Mouse (Mus musculus) testis, adult 2 months (tissue): ENCODE measurements around the gene Vdr. TPM values are rescaled to one million over a fixed set of nuclear protein-coding genes. Genes with fewer than 3 reads are reported as not detected.

Experiments used
- H3K27ac ChIP-seq: fragments of 200-500 bp; 2 replicates; pipeline ENCODE4 v1.5.1; 2012; ENCODE audit warnings: low read depth, low read length; ENCODE audit not compliant: control insufficient read depth, insufficient read depth
- H3K27me3 ChIP-seq: fragments of 200-500 bp; 2 replicates; pipeline ENCODE4 v1.6.1; 2012; ENCODE audit warnings: mild to moderate bottlenecking, low read length, moderate library complexity; ENCODE audit not compliant: control insufficient read depth, insufficient read depth
- H3K36me3 ChIP-seq: fragments of 200-500 bp; 2 replicates; pipeline ENCODE4 v1.6.1; 2012; ENCODE audit warnings: mild to moderate bottlenecking, low read length; ENCODE audit not compliant: control insufficient read depth, insufficient read depth
- H3K4me1 ChIP-seq: fragments of 200-500 bp; 2 replicates; pipeline ENCODE4 v1.6.1; 2012; ENCODE audit warnings: low read length; ENCODE audit not compliant: control insufficient read depth, insufficient read depth
- H3K4me3 ChIP-seq: fragments of 200-500 bp; 2 replicates; pipeline ENCODE4 v1.5.1; 2012; ENCODE audit warnings: low read depth, mild to moderate bottlenecking, low read length, moderate library complexity, mixed read lengths; ENCODE audit not compliant: control insufficient read depth
- CTCF ChIP-seq: fragments of 200-500 bp; IDR thresholded peaks from 2 replicates; pipeline ENCODE4 v1.5.1; 2012; ENCODE audit warnings: low read depth, mild to moderate bottlenecking, inconsistent platforms, low read length, moderate library complexity; ENCODE audit not compliant: control insufficient read depth, insufficient read depth, insufficient replicate concordance
- POLR2A ChIP-seq: fragments of 200-500 bp; IDR thresholded peaks from 2 replicates; pipeline ENCODE4 v1.6.1; 2012; ENCODE audit warnings: low read depth, mild to moderate bottlenecking, inconsistent platforms, low read length, moderate library complexity; ENCODE audit not compliant: control insufficient read depth
- polyA plus RNA-seq: library from polyadenylated mRNA; depleted of rRNA; stranded (reverse); fragments of >200 nt; gene quantifications from 2 replicates; pipeline ENCODE4 v1.2.3, GENCODE M21; 2012

The Vdr gene
- polyA plus RNA-seq, 1 experiment: 5.7 TPM

- Histone ChIP-seq H3K27ac (no peak overlapping the region), H3K4me1 (peaks cover 4% of the 10 kb centered on the region), H3K36me3 (no peaks in the 10 kb centered on the region), H3K4me3 (no peak overlapping the region), H3K27me3 (no peaks in the 10 kb centered on the region)
- TF ChIP-seq CTCF (no peak), POLR2A (no peak)
Measured at GRCm38 (mm10) chr15:97813452-97814204, 96.8 kb downstream of the Vdr start.

- no peak overlapping the region for H3K4me3 ChIP-seq
- H3K36me3 ChIP-seq: no peaks in the 10 kb centered on the region
- H3K4me1 ChIP-seq: peaks cover 7% of the 10 kb centered on the region
- no peak for TF ChIP-seq CTCF
- TF ChIP-seq POLR2A: no peak
- no peaks in the 10 kb centered on the region for H3K27me3 ChIP-seq
- H3K27ac ChIP-seq: no peak overlapping the region
Measured at GRCm38 (mm10) chr15:97812875-97813274, 97.6 kb downstream of the Vdr start.

- H3K27me3 ChIP-seq: no peaks in the 10 kb centered on the region
- peak overlapping the region; percentile 26; the same call in 1 of the 2 replicates for H3K27ac ChIP-seq
- peaks cover 7% of the 10 kb centered on the region for H3K4me1 ChIP-seq
- H3K36me3 ChIP-seq: no peaks in the 10 kb centered on the region
- TF ChIP-seq CTCF (no peak), POLR2A (no peak)
- no peak overlapping the region for H3K4me3 ChIP-seq
Measured at GRCm38 (mm10) chr15:97812126-97812525, 98.3 kb downstream of the Vdr start.

GRCm38 (mm10) chr15:97811307-97811706 lies 99.1 kb downstream of the Vdr start:
- Histone ChIP-seq H3K36me3 (no peaks in the 10 kb centered on the region), H3K27me3 (no peaks in the 10 kb centered on the region), H3K27ac (no peak overlapping the region), H3K4me3 (no peak overlapping the region), H3K4me1 (peaks cover 7% of the 10 kb centered on the region)
- TF ChIP-seq POLR2A: no peak
- no peak for TF ChIP-seq CTCF

- H3K27ac ChIP-seq: no peak overlapping the region
- H3K27me3 ChIP-seq: no peaks in the 10 kb centered on the region
- no peak overlapping the region for H3K4me3 ChIP-seq
- no peaks in the 10 kb centered on the region for H3K36me3 ChIP-seq
- TF ChIP-seq POLR2A (no peak), CTCF (no peak)
- H3K4me1 ChIP-seq: peaks cover 7% of the 10 kb centered on the region
Measured at GRCm38 (mm10) chr15:97810399-97810798, 100.0 kb downstream of the Vdr start.

- Histone ChIP-seq H3K27me3 (no peaks in the 10 kb centered on the region), H3K4me1 (peaks cover 7% of the 10 kb centered on the region), H3K27ac (no peak overlapping the region), H3K4me3 (no peak overlapping the region), H3K36me3 (no peaks in the 10 kb centered on the region)
- no peak for TF ChIP-seq POLR2A
- TF ChIP-seq CTCF: peak; percentile 38; the same call in 1 of the 2 replicates
Measured at GRCm38 (mm10) chr15:97809942-97810341, 100.5 kb downstream of the Vdr start.

- H3K27me3 ChIP-seq: no peaks in the 10 kb centered on the region
- H3K36me3 ChIP-seq: no peaks in the 10 kb centered on the region
- no peak overlapping the region for H3K27ac ChIP-seq
- no peak for TF ChIP-seq CTCF
- TF ChIP-seq POLR2A: no peak
- H3K4me3 ChIP-seq: no peak overlapping the region
- peaks cover 7% of the 10 kb centered on the region for H3K4me1 ChIP-seq
Measured at GRCm38 (mm10) chr15:97809206-97809605, 101.2 kb downstream of the Vdr start.
